Mouse (Mus musculus): ENCODE measurements around the gene Elmo2. TPM values are rescaled to one million over a fixed set of nuclear protein-coding genes. Genes with fewer than 3 reads are reported as not detected.
A peak's percentile ranks its signal among the peaks of the same experiment; 100 is the strongest.

Gene Elmo2
- polyA plus RNA-seq, 1 experiment from 2014 or later = 63.5 TPM

DNA sequence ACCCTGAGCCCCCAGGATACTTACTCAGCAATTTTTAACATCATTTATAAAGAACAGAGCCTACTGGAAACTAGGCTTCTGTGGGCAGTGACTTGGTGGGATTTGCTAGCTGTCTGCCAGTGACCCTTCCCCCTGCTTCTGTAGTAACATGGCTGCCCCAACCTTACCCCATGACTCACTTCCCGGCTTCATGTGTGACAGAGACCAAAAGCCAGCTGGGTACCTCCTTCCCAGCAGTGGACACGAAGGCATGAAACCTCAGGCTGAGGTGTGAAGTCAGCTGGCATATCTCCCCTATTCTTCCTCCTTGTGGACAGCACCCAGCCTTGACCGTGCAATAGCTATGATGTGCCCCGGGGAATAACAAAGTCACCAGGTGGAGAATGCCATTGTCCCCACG is 2.5 kb upstream of the Elmo2 start:
- H3K4me2 ChIP-seq (ENCODE audit: low read depth, low read length) = no peak overlapping the region
- no peak overlapping the region for H3K4me3 ChIP-seq (ENCODE audit: low read length)
- WGBS = 76% methylated on average over 5 of the region's 5 CpGs
- no peak overlapping the region for H3K9ac ChIP-seq (ENCODE audit: low read depth, low read length)
- H3K4me1 ChIP-seq (ENCODE audit: control insufficient read depth, insufficient read depth, low read length) = peaks cover 33% of the 10 kb centered on the region
- H3K36me3 ChIP-seq (ENCODE audit: control insufficient read depth, insufficient read depth, low read length) = no peaks in the 10 kb centered on the region
- H3K27ac ChIP-seq (ENCODE audit: low read length) = no peak overlapping the region
- ATAC-seq = no peak
- no peaks in the 10 kb centered on the region for H3K27me3 ChIP-seq (replicated peaks; ENCODE audit: control insufficient read depth, insufficient read depth, low read length)
- H3K9me3 ChIP-seq (ENCODE audit: control insufficient read depth, low read length) = no peaks in the 10 kb centered on the region

DNA sequence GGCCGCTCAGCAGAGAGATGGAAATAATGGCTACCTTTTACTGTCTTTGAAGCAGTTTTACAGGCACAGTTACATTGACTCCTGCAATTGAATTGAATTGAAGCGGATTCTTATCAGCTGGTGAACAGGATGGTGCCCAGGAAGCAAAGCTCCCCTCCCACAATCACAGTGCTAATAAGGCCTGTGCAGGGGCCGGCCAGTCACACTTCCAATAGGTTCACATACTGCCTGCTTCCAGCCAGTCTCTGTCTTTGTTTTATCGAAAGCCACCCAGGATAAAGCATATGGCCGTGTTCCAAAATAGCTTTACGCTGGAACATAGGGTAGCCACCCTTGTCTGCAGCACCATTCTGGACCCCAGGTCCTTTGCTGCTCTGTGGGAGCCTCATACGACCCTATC is 1.1 kb upstream of the Elmo2 start:
- 48% methylated on average over 7 of the region's 7 CpGs for WGBS
- H3K36me3 ChIP-seq (ENCODE audit: control insufficient read depth, insufficient read depth, low read length) = no peaks in the 10 kb centered on the region
- H3K9ac ChIP-seq (ENCODE audit: low read depth, low read length) = peak overlapping the region; percentile 75
- H3K9me3 ChIP-seq (ENCODE audit: control insufficient read depth, low read length) = no peaks in the 10 kb centered on the region
- H3K4me2 ChIP-seq (ENCODE audit: low read depth, low read length) = peak overlapping the region; percentile 89
- ATAC-seq = no peak
- peak overlapping the region; percentile 62 for H3K27ac ChIP-seq (ENCODE audit: low read length)
- H3K4me1 ChIP-seq (ENCODE audit: control insufficient read depth, insufficient read depth, low read length) = peaks cover 35% of the 10 kb centered on the region
- peak overlapping the region; percentile 89 for H3K4me3 ChIP-seq (ENCODE audit: low read length)
- H3K27me3 ChIP-seq (replicated peaks; ENCODE audit: control insufficient read depth, insufficient read depth, low read length) = no peaks in the 10 kb centered on the region

DNA sequence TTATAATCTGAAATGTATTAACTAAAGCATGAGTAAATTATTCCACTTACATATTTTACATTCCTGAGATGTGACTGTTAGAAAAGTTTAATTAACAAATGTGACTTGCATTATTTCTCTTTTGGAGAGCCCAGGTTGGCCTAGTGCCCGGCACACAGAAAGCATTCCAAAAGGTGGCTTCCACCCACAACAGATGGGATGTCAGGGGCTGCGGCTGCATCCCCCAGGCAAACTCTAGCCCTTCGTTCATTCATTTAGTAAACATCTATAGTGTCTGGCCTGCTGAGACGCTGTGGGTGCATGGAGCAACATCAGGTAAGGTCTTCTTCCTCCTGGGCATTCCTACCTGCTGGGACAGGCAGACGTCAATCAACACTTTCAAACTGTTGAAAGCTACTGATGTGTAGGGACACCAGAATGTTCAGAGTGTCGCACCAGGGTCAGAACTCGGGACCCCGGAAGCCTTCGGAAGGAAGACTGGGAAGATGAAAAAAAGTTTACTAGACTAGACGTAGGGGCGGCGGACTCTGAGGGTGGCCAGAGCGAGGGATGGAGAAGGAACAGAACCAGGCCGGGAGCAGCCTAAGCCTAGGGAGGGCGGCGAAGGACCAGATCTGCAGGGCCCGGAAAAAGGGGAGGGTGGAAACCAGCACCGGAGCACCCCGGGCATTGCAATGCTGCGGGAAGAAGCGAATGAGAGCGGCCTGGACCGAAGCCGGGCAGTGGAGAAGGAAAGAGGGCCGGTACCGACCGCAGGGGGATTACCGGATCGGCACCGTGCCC is 567 bp downstream of the Elmo2 start:
- peaks cover 48% of the 10 kb centered on the region for H3K4me1 ChIP-seq (ENCODE audit: control insufficient read depth, insufficient read depth, low read length)
- under 1% methylated on average over 30 of the region's 30 CpGs for WGBS
- peak overlapping the region; percentile 89 for H3K4me3 ChIP-seq (ENCODE audit: low read length)
- H3K27me3 ChIP-seq (replicated peaks; ENCODE audit: control insufficient read depth, insufficient read depth, low read length) = no peaks in the 10 kb centered on the region
- peak overlapping the region; percentile 93 for H3K9ac ChIP-seq (ENCODE audit: low read depth, low read length)
- H3K9me3 ChIP-seq (ENCODE audit: control insufficient read depth, low read length) = no peaks in the 10 kb centered on the region
- peak overlapping the region; percentile 69 for H3K4me2 ChIP-seq (ENCODE audit: low read depth, low read length)
- peak overlapping the region; percentile 64; the same call in 1 of the 2 replicates for H3K27ac ChIP-seq (ENCODE audit: low read length)
- no peaks in the 10 kb centered on the region for H3K36me3 ChIP-seq (ENCODE audit: control insufficient read depth, insufficient read depth, low read length)
- peak; percentile 33 for ATAC-seq

DNA sequence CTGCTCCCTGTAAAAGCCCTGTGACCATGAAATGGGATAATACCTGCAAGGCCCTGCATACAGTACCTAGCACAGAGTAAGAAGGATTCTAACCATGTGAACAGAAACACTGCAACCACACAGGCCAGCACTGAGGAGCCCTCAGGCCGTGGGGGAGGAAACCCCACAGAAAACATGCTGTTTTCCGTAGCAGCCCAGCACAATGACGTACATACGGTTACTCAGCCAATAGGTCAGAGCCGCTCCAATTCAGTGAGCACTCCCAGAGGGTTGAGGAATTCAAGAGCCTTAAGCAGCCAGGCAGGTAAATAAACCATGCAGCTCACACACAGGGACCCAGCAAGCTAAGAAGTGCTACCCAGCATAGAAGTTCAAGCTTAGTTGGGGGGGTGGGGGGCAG is 2.4 kb downstream of the Elmo2 start:
- no peak overlapping the region for H3K4me3 ChIP-seq (ENCODE audit: low read length)
- 0 out of 2 replicates have a peak overlapping the region, but pooled peaks have one; percentile 11 for H3K9ac ChIP-seq (ENCODE audit: low read depth, low read length)
- H3K36me3 ChIP-seq (ENCODE audit: control insufficient read depth, insufficient read depth, low read length) = no peaks in the 10 kb centered on the region
- ATAC-seq = no peak
- WGBS = 67% methylated on average over 5 of the region's 5 CpGs
- H3K27ac ChIP-seq (ENCODE audit: low read length) = peak overlapping the region; percentile 59
- H3K27me3 ChIP-seq (replicated peaks; ENCODE audit: control insufficient read depth, insufficient read depth, low read length) = no peaks in the 10 kb centered on the region
- no peak overlapping the region for H3K4me2 ChIP-seq (ENCODE audit: low read depth, low read length)
- peaks cover 64% of the 10 kb centered on the region for H3K4me1 ChIP-seq (ENCODE audit: control insufficient read depth, insufficient read depth, low read length)
- no peaks in the 10 kb centered on the region for H3K9me3 ChIP-seq (ENCODE audit: control insufficient read depth, low read length)

DNA sequence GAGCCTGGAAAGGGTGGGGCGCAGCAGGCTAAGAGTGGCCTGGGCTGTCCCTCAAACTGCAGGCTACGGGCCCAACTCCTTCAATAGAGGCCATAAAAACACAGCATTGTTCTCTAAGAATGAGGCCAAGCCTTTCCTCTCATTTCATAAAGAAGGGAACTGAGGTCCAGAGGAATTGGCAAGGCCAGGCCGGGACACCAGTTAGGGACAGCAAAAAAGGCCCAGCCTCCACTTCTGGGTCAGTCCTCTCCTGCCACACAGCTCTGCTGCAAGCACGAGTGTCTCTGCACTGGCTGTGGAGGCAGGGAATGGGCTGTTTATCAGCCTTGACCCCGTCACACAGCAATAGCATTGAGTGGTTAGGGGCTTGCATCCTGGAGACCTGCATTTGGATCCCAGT is 2.8 kb downstream of the Elmo2 start:
- H3K4me1 ChIP-seq (ENCODE audit: control insufficient read depth, insufficient read depth, low read length) = peaks cover 68% of the 10 kb centered on the region
- no peaks in the 10 kb centered on the region for H3K36me3 ChIP-seq (ENCODE audit: control insufficient read depth, insufficient read depth, low read length)
- H3K4me3 ChIP-seq (ENCODE audit: low read length) = no peak overlapping the region
- no peak for ATAC-seq
- WGBS = 72% methylated on average over 5 of the region's 5 CpGs
- no peak overlapping the region for H3K4me2 ChIP-seq (ENCODE audit: low read depth, low read length)
- H3K9ac ChIP-seq (ENCODE audit: low read depth, low read length) = peak overlapping the region; percentile 11; the same call in 1 of the 2 replicates
- H3K9me3 ChIP-seq (ENCODE audit: control insufficient read depth, low read length) = no peaks in the 10 kb centered on the region
- no peaks in the 10 kb centered on the region for H3K27me3 ChIP-seq (replicated peaks; ENCODE audit: control insufficient read depth, insufficient read depth, low read length)
- peak overlapping the region; percentile 59 for H3K27ac ChIP-seq (ENCODE audit: low read length)

DNA sequence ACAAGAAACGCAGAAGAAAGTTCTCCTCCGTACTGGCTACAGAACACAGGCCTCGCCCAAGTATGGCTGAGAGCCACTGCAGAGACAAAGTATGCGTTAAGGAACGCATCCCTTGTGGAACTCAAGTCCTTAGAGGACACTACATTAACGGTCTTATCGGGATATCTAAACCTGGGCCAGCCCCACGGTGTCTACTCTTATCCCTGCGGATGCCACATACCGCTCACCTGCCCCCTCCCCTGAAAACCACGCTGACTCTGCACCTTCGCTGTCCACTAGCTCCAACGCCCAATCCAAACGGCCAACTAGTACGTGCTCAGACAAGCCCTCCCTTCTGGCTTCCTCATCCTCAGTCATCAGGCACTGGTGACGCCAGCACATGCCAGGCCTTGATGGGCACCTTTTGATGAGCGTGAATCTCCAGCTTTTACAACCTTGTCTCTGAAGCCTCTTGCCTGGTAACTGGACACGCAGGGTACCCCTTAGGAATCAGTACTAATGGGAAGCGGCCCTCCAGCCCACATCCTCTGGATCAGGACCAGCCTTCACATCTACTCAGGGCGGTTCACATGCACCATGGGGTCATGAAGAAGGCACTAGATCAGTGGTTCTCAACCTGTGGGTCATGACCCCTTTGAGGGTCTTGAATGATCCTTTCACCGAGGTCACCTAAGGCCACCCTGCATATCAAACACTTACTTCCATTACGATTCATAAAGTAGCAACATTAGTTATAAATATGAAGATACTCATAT is 4.1 kb downstream of the Elmo2 start:
- Histone ChIP-seq H3K27ac (ENCODE audit: low read length) (peak overlapping the region; percentile 83), H3K4me1 (ENCODE audit: control insufficient read depth, insufficient read depth, low read length) (peaks cover 77% of the 10 kb centered on the region), H3K27me3 (replicated peaks; ENCODE audit: control insufficient read depth, insufficient read depth, low read length) (no peaks in the 10 kb centered on the region), H3K4me3 (ENCODE audit: low read length) (no peak overlapping the region), H3K36me3 (ENCODE audit: control insufficient read depth, insufficient read depth, low read length) (no peaks in the 10 kb centered on the region), H3K9me3 (ENCODE audit: control insufficient read depth, low read length) (no peaks in the 10 kb centered on the region), H3K4me2 (ENCODE audit: low read depth, low read length) (no peak overlapping the region), H3K9ac (ENCODE audit: low read depth, low read length) (no peak overlapping the region)
- WGBS = 85% methylated on average over 22 of the region's 22 CpGs
- no peak for ATAC-seq

DNA sequence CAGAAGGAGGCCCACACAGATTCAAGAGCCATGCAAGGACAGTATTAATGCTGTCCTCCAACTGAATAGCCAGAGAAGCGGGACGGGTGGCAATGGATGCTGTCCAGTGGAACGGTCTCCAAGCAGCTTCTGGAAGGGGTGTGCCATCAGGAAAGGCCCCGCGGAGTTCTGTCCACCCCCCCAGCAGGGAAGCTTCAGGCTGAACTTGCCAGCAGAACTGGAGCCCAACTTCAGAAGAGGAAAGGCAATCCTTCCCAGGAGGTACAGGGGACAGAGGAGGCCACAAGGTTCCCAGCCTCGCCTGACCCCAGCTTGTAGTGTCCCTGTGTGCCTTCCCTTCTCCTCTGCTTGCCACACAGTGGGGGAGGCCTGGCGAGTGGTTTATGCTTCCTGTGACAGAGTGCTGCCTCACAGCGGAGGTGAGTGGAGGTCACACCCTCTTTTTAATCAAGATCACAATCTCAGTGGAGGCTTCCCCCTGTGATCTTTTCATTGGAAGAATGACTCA is 4.8 kb downstream of the Elmo2 start:
- 0 out of 2 replicates have a peak overlapping the region, but pooled peaks have one; percentile 8 for H3K4me2 ChIP-seq (ENCODE audit: low read depth, low read length)
- H3K4me1 ChIP-seq (ENCODE audit: control insufficient read depth, insufficient read depth, low read length) = peaks cover 82% of the 10 kb centered on the region
- peak overlapping the region; percentile 30; the same call in 1 of the 2 replicates for H3K9ac ChIP-seq (ENCODE audit: low read depth, low read length)
- H3K36me3 ChIP-seq (ENCODE audit: control insufficient read depth, insufficient read depth, low read length) = no peaks in the 10 kb centered on the region
- 68% methylated on average over 8 of the region's 8 CpGs for WGBS
- H3K27me3 ChIP-seq (replicated peaks; ENCODE audit: control insufficient read depth, insufficient read depth, low read length) = no peaks in the 10 kb centered on the region
- peak overlapping the region; percentile 83 for H3K27ac ChIP-seq (ENCODE audit: low read length)
- H3K4me3 ChIP-seq (ENCODE audit: low read length) = no peak overlapping the region
- no peaks in the 10 kb centered on the region for H3K9me3 ChIP-seq (ENCODE audit: control insufficient read depth, low read length)
- ATAC-seq = no peak

DNA sequence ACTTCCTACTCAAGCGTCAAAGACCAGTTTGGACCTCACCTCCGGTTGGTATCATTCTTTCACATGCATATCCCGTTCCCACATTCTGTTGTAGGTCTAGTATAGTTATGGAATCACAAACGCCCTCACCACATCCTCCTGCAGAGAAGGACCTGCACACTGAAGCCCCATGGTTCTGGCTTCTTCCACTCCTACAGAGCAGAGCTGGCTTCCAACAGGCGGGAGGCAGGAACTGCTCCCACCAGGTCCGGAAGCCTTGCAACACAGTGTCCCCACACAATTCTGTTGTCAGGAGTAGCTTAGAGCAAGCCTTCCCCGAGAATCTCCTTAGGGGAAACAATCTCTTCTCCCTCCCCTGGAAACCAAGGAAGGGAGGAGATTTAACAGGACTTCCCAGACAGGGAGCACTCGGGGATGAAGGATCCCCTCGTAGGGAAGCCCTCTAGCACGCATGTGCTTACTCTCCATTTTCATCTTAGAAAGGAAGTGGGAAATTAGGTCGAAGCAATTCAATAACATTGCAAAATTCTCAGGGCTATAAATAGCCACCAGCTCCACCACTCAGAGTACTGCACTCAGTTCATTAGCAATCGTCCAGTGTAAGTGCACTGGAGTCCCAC is 5.6 kb downstream of the Elmo2 start:
- Histone ChIP-seq H3K27ac (ENCODE audit: low read length) (peak overlapping the region; percentile 83), H3K36me3 (ENCODE audit: control insufficient read depth, insufficient read depth, low read length) (no peaks in the 10 kb centered on the region; the same call in 1 of the 2 replicates), H3K4me3 (ENCODE audit: low read length) (no peak overlapping the region), H3K9ac (ENCODE audit: low read depth, low read length) (peak overlapping the region; percentile 23; the same call in 1 of the 2 replicates), H3K4me1 (ENCODE audit: control insufficient read depth, insufficient read depth, low read length) (peaks cover 82% of the 10 kb centered on the region), H3K9me3 (ENCODE audit: control insufficient read depth, low read length) (no peaks in the 10 kb centered on the region), H3K4me2 (ENCODE audit: low read depth, low read length) (no peak overlapping the region), H3K27me3 (replicated peaks; ENCODE audit: control insufficient read depth, insufficient read depth, low read length) (no peaks in the 10 kb centered on the region)
- WGBS = 57% methylated on average over 12 of the region's 12 CpGs
- ATAC-seq = peak; percentile 9; the same call in 1 of the 2 replicates

DNA sequence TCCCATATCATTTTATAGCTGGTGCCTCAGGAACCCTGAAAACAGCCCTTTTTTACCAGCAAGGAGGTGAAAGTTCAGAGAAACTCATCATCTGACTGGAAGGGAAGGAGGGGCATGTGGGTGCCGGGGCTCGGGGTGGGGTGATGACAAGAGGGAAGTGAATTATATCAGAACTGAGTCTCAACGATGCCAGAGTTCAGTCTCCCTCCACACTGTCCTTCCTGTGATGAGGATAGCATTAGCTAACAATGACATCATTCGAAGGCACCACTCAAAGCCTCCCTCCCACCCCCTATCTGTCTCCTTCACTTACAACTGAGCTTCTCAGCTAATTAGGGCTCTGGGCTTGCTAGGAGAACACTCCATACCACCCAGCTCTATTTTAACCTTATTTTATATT is 6.8 kb downstream of the Elmo2 start:
- 35% methylated on average over 4 of the region's 4 CpGs for WGBS
- peak; percentile 37 for ATAC-seq
- H3K9me3 ChIP-seq (ENCODE audit: control insufficient read depth, low read length) = no peaks in the 10 kb centered on the region
- no peak overlapping the region for H3K4me2 ChIP-seq (ENCODE audit: low read depth, low read length)
- peaks cover 6% of the 10 kb centered on the region for H3K36me3 ChIP-seq (ENCODE audit: control insufficient read depth, insufficient read depth, low read length)
- H3K4me3 ChIP-seq (ENCODE audit: low read length) = no peak overlapping the region
- no peaks in the 10 kb centered on the region for H3K27me3 ChIP-seq (replicated peaks; ENCODE audit: control insufficient read depth, insufficient read depth, low read length)
- peak overlapping the region; percentile 47 for H3K27ac ChIP-seq (ENCODE audit: low read length)
- peaks cover 72% of the 10 kb centered on the region for H3K4me1 ChIP-seq (ENCODE audit: control insufficient read depth, insufficient read depth, low read length)
- no peak overlapping the region for H3K9ac ChIP-seq (ENCODE audit: low read depth, low read length)

All from intestine, embryonic 16.5 days (tissue).